In genomic region chr2:109153402-109154050, GRCm38 (mm10) we compare ENCODE assay signal across 13 mouse cellular contexts.
DNase-seq lines count a peak whose midpoint lies in the region; ATAC-seq and TF ChIP-seq lines count a peak whose summit lies in the region.
"Had no signal": no experiment of that assay in that cellular context is flagged by ENCODE, and none has a peak within 500 bp of the region (broad histone marks: within the 10 kb centered on the region; RNA-seq: fewer than 3 reads in every experiment).

No protein-coding gene starts in this region.

- peak; percentile 48; the same call in 1 of the 2 replicates for ATAC-seq in forebrain, embryonic 13.5 days
- no peak for ATAC-seq in hindbrain, postnatal 0 days
- no peak for ATAC-seq in erythroblast, adult 5-6 weeks (replicated peaks; ENCODE audit: low FRiP score, poor library complexity, severe bottlenecking)

- no peaks in the 10 kb centered on the region for H3K27me3 ChIP-seq in forebrain, embryonic 13.5 days
- H3K27me3 ChIP-seq in forebrain, embryonic 10.5 days (ENCODE audit: poor library complexity, severe bottlenecking), result no peaks in the 10 kb centered on the region
- no peaks in the 10 kb centered on the region for H3K27me3 ChIP-seq in hindbrain, postnatal 0 days (ENCODE audit: insufficient read depth, low read length)
- H3K27me3 ChIP-seq: embryonic facial prominence, embryonic 12.5 days had no signal

- H3K4me3 ChIP-seq in forebrain, embryonic 13.5 days, result no peak overlapping the region
- H3K4me3 ChIP-seq in forebrain, embryonic 10.5 days, result no peak overlapping the region
- no peak overlapping the region for H3K4me3 ChIP-seq in hindbrain, postnatal 0 days (ENCODE audit: low read length)
- H3K4me3 ChIP-seq: embryonic facial prominence, embryonic 12.5 days; myocyte had no signal

- TF ChIP-seq CTCF in hindbrain, postnatal 0 days (IDR thresholded peaks at IDR 0.05; ENCODE audit: low read depth), result no peak

- no peak overlapping the region for H3K4me2 ChIP-seq in forebrain, embryonic 13.5 days
- H3K4me2 ChIP-seq in hindbrain, postnatal 0 days (ENCODE audit: low read depth, low read length), result no peak overlapping the region
- H3K4me2 ChIP-seq: embryonic facial prominence, embryonic 12.5 days; lung, embryonic 14.5 days had no signal

- no peak overlapping the region for H3K9ac ChIP-seq in forebrain, embryonic 13.5 days
- no peak overlapping the region for H3K9ac ChIP-seq in hindbrain, postnatal 0 days (replicated peaks; ENCODE audit: low read length)
- H3K9ac ChIP-seq: embryonic facial prominence, embryonic 12.5 days; lung, embryonic 14.5 days had no signal

- DNase-seq in forebrain, embryonic 10.5 days (ENCODE audit: extremely low spot score, low spot score), result no peak
- DNase-seq in retina, postnatal 1 day, result peak; percentile 44
- no peak for DNase-seq in retina, embryonic 14.5 days (ENCODE audit: low spot score)
- peak; percentile 13 for DNase-seq in hindbrain, postnatal 0 days (ENCODE audit: low spot score)
- DNase-seq in testis, postnatal 10 days (ENCODE audit: low spot score), result peak; percentile 45
- DNase-seq in lung, postnatal 25 days (ENCODE audit: low spot score), result no peak
- DNase-seq: gastrocnemius, postnatal 25 days; kidney, adult 11 months; lung, embryonic 14.5 days had no signal

- no peaks in the 10 kb centered on the region for H3K36me3 ChIP-seq in forebrain, embryonic 13.5 days (ENCODE audit: poor library complexity, severe bottlenecking)
- no peaks in the 10 kb centered on the region for H3K36me3 ChIP-seq in forebrain, embryonic 10.5 days (replicated peaks)
- H3K36me3 ChIP-seq in hindbrain, postnatal 0 days (ENCODE audit: insufficient read depth, low read length), result no peaks in the 10 kb centered on the region
- H3K36me3 ChIP-seq: embryonic facial prominence, embryonic 12.5 days had no signal

- H3K27ac ChIP-seq in forebrain, embryonic 13.5 days, result no peak overlapping the region
- H3K27ac ChIP-seq in forebrain, embryonic 10.5 days, result no peak overlapping the region
- no peak overlapping the region for H3K27ac ChIP-seq in hindbrain, postnatal 0 days
- H3K27ac ChIP-seq: embryonic facial prominence, embryonic 12.5 days had no signal

- H3K4me1 ChIP-seq in forebrain, embryonic 13.5 days, result 0 out of 2 replicates have a peak, but pooled peaks cover 6% of the 10 kb centered on the region
- peaks cover 8% of the 10 kb centered on the region; the same call in 1 of the 2 replicates for H3K4me1 ChIP-seq in forebrain, embryonic 10.5 days
- no peaks in the 10 kb centered on the region for H3K4me1 ChIP-seq in hindbrain, postnatal 0 days (ENCODE audit: insufficient read depth, low read length)
- H3K4me1 ChIP-seq: embryonic facial prominence, embryonic 12.5 days had no signal

- WGBS in forebrain, embryonic 13.5 days, result 52% methylated on average over 6 of the region's 6 CpGs
- 62% methylated on average over 6 of the region's 6 CpGs for WGBS in forebrain, embryonic 10.5 days
- 40% methylated on average over 6 of the region's 6 CpGs for WGBS in hindbrain, postnatal 0 days

- no peaks in the 10 kb centered on the region for H3K9me3 ChIP-seq in forebrain, embryonic 13.5 days (replicated peaks)
- no peaks in the 10 kb centered on the region for H3K9me3 ChIP-seq in forebrain, embryonic 10.5 days
- no peaks in the 10 kb centered on the region for H3K9me3 ChIP-seq in hindbrain, postnatal 0 days (ENCODE audit: low read length)
- H3K9me3 ChIP-seq: embryonic facial prominence, embryonic 12.5 days had no signal

Comparison
In these comparisons a context has a peak if more than half of its experiments do, and no peak if none do; other contexts are left out.
1. DNase-seq: peak in retina, postnatal 1 day (single experiment), hindbrain, postnatal 0 days (single experiment) and testis, postnatal 10 days (single experiment); none in forebrain, embryonic 10.5 days (single experiment), retina, embryonic 14.5 days (single experiment) and lung, postnatal 25 days (single experiment).